Mouse (Mus musculus): ENCODE results near the gene Ly6g6d. TPM values are rescaled to one million over a fixed set of nuclear protein-coding genes. Genes with fewer than 3 reads are reported as not detected.

Ly6g6d gene
- polyA plus RNA-seq, 1 experiment = not detected

GRCm38 (mm10) chr17:35050126-35050750, 27.6 kb downstream of the Ly6g6d start:
- H3K27ac ChIP-seq (ENCODE audit: insufficient read depth, low read length) = peak overlapping the region; percentile 99
- peak overlapping the region; percentile 83 for H3K4me3 ChIP-seq (ENCODE audit: insufficient read depth, low read length)
- TF ChIP-seq CTCF (IDR thresholded peaks at IDR 0.05; ENCODE audit: borderline replicate concordance, insufficient read depth, low read length) (no peak), POLR2A (IDR thresholded peaks at IDR 0.05; ENCODE audit: low read depth, low read length) (peak; percentile 94)
- H3K4me1 ChIP-seq (ENCODE audit: control insufficient read depth, insufficient read depth, low read length) = 0 out of 2 replicates have a peak, but pooled peaks cover 6% of the 10 kb centered on the region

- Histone ChIP-seq H3K27ac (ENCODE audit: insufficient read depth, low read length) (peak within 1 kb of the TSS; percentile 99), H3K4me3 (ENCODE audit: insufficient read depth, low read length) (peak within 1 kb of the TSS; percentile 83), H3K4me1 (ENCODE audit: control insufficient read depth, insufficient read depth, low read length) (peaks cover 12% of the 10 kb centered on the region; the same call in 1 of the 2 replicates)
- TF ChIP-seq CTCF (IDR thresholded peaks at IDR 0.05; ENCODE audit: borderline replicate concordance, insufficient read depth, low read length) (no peak), POLR2A (IDR thresholded peaks at IDR 0.05; ENCODE audit: low read depth, low read length) (peak; percentile 84)
Measured at GRCm38 (mm10) chr17:35049561-35050016, 28.3 kb downstream of the Ly6g6d start, which contains the start of gene Clic1. Gene Clic1 (plus strand): TSS chr17:35049966.

- Histone ChIP-seq H3K4me1 (ENCODE audit: control insufficient read depth, insufficient read depth, low read length) (peaks cover 14% of the 10 kb centered on the region), H3K4me3 (ENCODE audit: insufficient read depth, low read length) (no peak overlapping the region), H3K27ac (ENCODE audit: insufficient read depth, low read length) (peak overlapping the region; percentile 99)
- TF ChIP-seq POLR2A (IDR thresholded peaks at IDR 0.05; ENCODE audit: low read depth, low read length) = no peak
Measured at GRCm38 (mm10) chr17:35048932-35049440, 28.9 kb downstream of the Ly6g6d start.

GRCm38 (mm10) chr17:35048149-35048931, 29.5 kb downstream of the Ly6g6d start:
- peak overlapping the region; percentile 86 for H3K27ac ChIP-seq (ENCODE audit: insufficient read depth, low read length)
- TF ChIP-seq POLR2A (IDR thresholded peaks at IDR 0.05; ENCODE audit: low read depth, low read length) (0 out of 2 replicates have a peak, but pooled peaks have one; percentile 37), CTCF (IDR thresholded peaks at IDR 0.05; ENCODE audit: borderline replicate concordance, insufficient read depth, low read length) (no peak)
- H3K4me3 ChIP-seq (ENCODE audit: insufficient read depth, low read length) = no peak overlapping the region
- peaks cover 19% of the 10 kb centered on the region for H3K4me1 ChIP-seq (ENCODE audit: control insufficient read depth, insufficient read depth, low read length)

- no peak overlapping the region for H3K4me3 ChIP-seq (ENCODE audit: insufficient read depth, low read length)
- TF ChIP-seq CTCF (IDR thresholded peaks at IDR 0.05; ENCODE audit: borderline replicate concordance, insufficient read depth, low read length) (no peak), POLR2A (IDR thresholded peaks at IDR 0.05; ENCODE audit: low read depth, low read length) (no peak)
- H3K27ac ChIP-seq (ENCODE audit: insufficient read depth, low read length) = peak overlapping the region; percentile 86
- peaks cover 20% of the 10 kb centered on the region for H3K4me1 ChIP-seq (ENCODE audit: control insufficient read depth, insufficient read depth, low read length)
Measured at GRCm38 (mm10) chr17:35047688-35048087, 30.2 kb downstream of the Ly6g6d start.

- Histone ChIP-seq H3K4me3 (ENCODE audit: insufficient read depth, low read length) (peak within 1 kb of the TSS; percentile 39), H3K4me1 (ENCODE audit: control insufficient read depth, insufficient read depth, low read length) (peaks cover 17% of the 10 kb centered on the region), H3K27ac (ENCODE audit: insufficient read depth, low read length) (peak within 1 kb of the TSS; percentile 86)
- TF ChIP-seq CTCF (IDR thresholded peaks at IDR 0.05; ENCODE audit: borderline replicate concordance, insufficient read depth, low read length) = no peak
- no peak; the same call in 1 of the 2 replicates for TF ChIP-seq POLR2A (IDR thresholded peaks at IDR 0.05; ENCODE audit: low read depth, low read length)
Measured at GRCm38 (mm10) chr17:35046681-35047455, 31.0 kb downstream of the Ly6g6d start, which contains the start of gene Msh5. Gene Msh5 (minus strand): TSS chr17:35046745.

GRCm38 (mm10) chr17:35045807-35046680, 31.8 kb downstream of the Ly6g6d start:
- Histone ChIP-seq H3K4me3 (ENCODE audit: insufficient read depth, low read length) (peak overlapping the region; percentile 39), H3K4me1 (ENCODE audit: control insufficient read depth, insufficient read depth, low read length) (peaks cover 17% of the 10 kb centered on the region), H3K27ac (ENCODE audit: insufficient read depth, low read length) (peak overlapping the region; percentile 85)
- TF ChIP-seq CTCF (IDR thresholded peaks at IDR 0.05; ENCODE audit: borderline replicate concordance, insufficient read depth, low read length) = no peak
- peak; percentile 80 for TF ChIP-seq POLR2A (IDR thresholded peaks at IDR 0.05; ENCODE audit: low read depth, low read length)

GRCm38 (mm10) chr17:35044904-35045806, 32.7 kb downstream of the Ly6g6d start:
- H3K4me1 ChIP-seq (ENCODE audit: control insufficient read depth, insufficient read depth, low read length) = peaks cover 18% of the 10 kb centered on the region
- H3K27ac ChIP-seq (ENCODE audit: insufficient read depth, low read length) = peak overlapping the region; percentile 85
- no peak overlapping the region for H3K4me3 ChIP-seq (ENCODE audit: insufficient read depth, low read length)
- TF ChIP-seq CTCF (IDR thresholded peaks at IDR 0.05; ENCODE audit: borderline replicate concordance, insufficient read depth, low read length) = no peak
- no peak for TF ChIP-seq POLR2A (IDR thresholded peaks at IDR 0.05; ENCODE audit: low read depth, low read length)
